Mouse (Mus musculus): Measurements from ENCODE around the gene Cacng5. TPM values are rescaled to one million over a fixed set of nuclear protein-coding genes. Genes with fewer than 3 reads are reported as not detected.

Cacng5 gene
- total RNA-seq, 2 experiments from 2014 or later = 0.06 to 0.10 TPM

- no peak for DNase-seq (ENCODE audit: low spot score)
- intact Hi-C loops (cut with DNase I) = no loop called here
Measured at GRCm38 (mm10) chr11:107895635-107896034, 19.2 kb downstream of the Cacng5 start.

- intact Hi-C loops (cut with DNase I) = no loop called here
- DNase-seq (ENCODE audit: low spot score) = no peak
Measured at GRCm38 (mm10) chr11:107891377-107891776, 23.5 kb downstream of the Cacng5 start.

GRCm38 (mm10) chr11:107887342-107887741, 27.5 kb downstream of the Cacng5 start:
- intact Hi-C loops (cut with DNase I) = no loop called here
- no peak for DNase-seq (ENCODE audit: low spot score)

GRCm38 (mm10) chr11:107876840-107877239, 38.0 kb downstream of the Cacng5 start:
- no peak for DNase-seq (ENCODE audit: low spot score)
- intact Hi-C loops (cut with DNase I) = no loop called here

GRCm38 (mm10) chr11:107875861-107876494, 38.9 kb downstream of the Cacng5 start:
- intact Hi-C loops (cut with DNase I) = no loop called here
- DNase-seq (ENCODE audit: low spot score) = no peak

GRCm38 (mm10) chr11:107872743-107873142, 42.1 kb downstream of the Cacng5 start:
- no peak for DNase-seq (ENCODE audit: low spot score)
- intact Hi-C loops (cut with DNase I) = no loop called here

- DNase-seq (ENCODE audit: low spot score) = no peak
- intact Hi-C loops (cut with DNase I) = loop anchor here (10.0 kb wide), 1 partner anchor 507 kb away; no protein-coding TSS in a partner anchor
Measured at GRCm38 (mm10) chr11:107867509-107867908, 47.3 kb downstream of the Cacng5 start.

- DNase-seq (ENCODE audit: low spot score) = peak; percentile 9
- intact Hi-C loops (cut with DNase I) = loop anchor here (10.0 kb wide), 1 partner anchor 510 kb away; no protein-coding TSS in a partner anchor
Measured at GRCm38 (mm10) chr11:107865128-107865527, 49.7 kb downstream of the Cacng5 start.

GRCm38 (mm10) chr11:107864024-107864423, 50.8 kb downstream of the Cacng5 start:
- peak; percentile 6 for DNase-seq (ENCODE audit: low spot score)
- intact Hi-C loops (cut with DNase I) = loop anchor here (1.0 to 10.0 kb wide), 3 partner anchors 118 to 511 kb away; no protein-coding TSS in a partner anchor

- no peak for DNase-seq (ENCODE audit: low spot score)
- intact Hi-C loops (cut with DNase I) = loop anchor here (10.0 kb wide), 1 partner anchor 513 kb away; no protein-coding TSS in a partner anchor
Measured at GRCm38 (mm10) chr11:107861738-107862137, 53.1 kb downstream of the Cacng5 start.

- intact Hi-C loops (cut with DNase I) = loop anchor here (10.0 kb wide), 1 partner anchor 515 kb away; no protein-coding TSS in a partner anchor
Measured at GRCm38 (mm10) chr11:107859871-107860270, 55.0 kb downstream of the Cacng5 start.

GRCm38 (mm10) chr11:107859288-107859687, 55.6 kb downstream of the Cacng5 start:
- intact Hi-C loops (cut with DNase I) = no loop called here
- DNase-seq (ENCODE audit: low spot score) = no peak

More at GRCm38 (mm10) chr11:107859871-107860270, 55.0 kb downstream of the Cacng5 start:
- DNase-seq (ENCODE audit: low spot score) = no peak

GRCm38 (mm10) chr11:107853088-107853487, 61.8 kb downstream of the Cacng5 start:
- no peak for DNase-seq (ENCODE audit: low spot score)
- intact Hi-C loops (cut with DNase I) = loop anchor here (1.0 to 2.0 kb wide), 2 partner anchors 224 to 342 kb away; no protein-coding TSS in a partner anchor

- DNase-seq (ENCODE audit: low spot score) = no peak
- intact Hi-C loops (cut with DNase I) = no loop called here
Measured at GRCm38 (mm10) chr11:107849621-107850020, 65.2 kb downstream of the Cacng5 start.

GRCm38 (mm10) chr11:107844175-107844574, 70.7 kb downstream of the Cacng5 start:
- intact Hi-C loops (cut with DNase I) = no loop called here

GRCm38 (mm10) chr11:107833351-107834040, 81.4 kb downstream of the Cacng5 start:
- intact Hi-C loops (cut with DNase I) = no loop called here
- no peak for DNase-seq (ENCODE audit: low spot score)

More at GRCm38 (mm10) chr11:107844175-107844574, 70.7 kb downstream of the Cacng5 start:
- DNase-seq (ENCODE audit: low spot score) = no peak

Other genes starting within 250 kb of the Cacng5 start
- gene Cacng1, start 198.5 kb downstream of the Cacng5 start, total RNA-seq (2021) = not detected
- under 1 TPM in 1 of 2 experiments, not detected in 1; 0.16 TPM for gene Cacng4, start 120.5 kb downstream of the Cacng5 start, total RNA-seq (2021)